Mouse (Mus musculus): ENCODE data around the gene Tmem141.

DNA sequence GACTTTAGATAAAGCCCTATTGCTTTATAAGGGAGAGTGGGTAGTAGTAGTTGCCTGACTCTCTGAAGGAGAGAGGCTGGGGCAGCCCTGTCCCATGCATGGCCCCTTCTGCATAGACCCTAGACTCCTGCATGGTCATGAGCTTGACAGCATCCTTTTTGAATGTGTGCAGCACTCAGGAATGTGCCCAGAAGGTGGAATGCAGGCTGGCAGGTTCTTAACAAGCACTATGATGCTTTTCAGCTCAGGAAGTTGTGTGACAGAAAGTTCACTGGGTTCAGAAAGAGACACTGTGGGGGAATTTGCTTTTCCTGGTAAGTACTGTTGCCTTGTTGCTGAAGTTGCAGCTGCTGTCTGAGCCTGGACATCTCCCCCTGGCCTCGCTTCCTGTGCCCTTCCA lies 32.7 kb upstream of the Tmem141 start:
- TF ChIP-seq GATA1 (IDR thresholded peaks at IDR 0.05; ENCODE audit: borderline replicate concordance, low read length), result no peak
- TF ChIP-seq FLI1 (IDR thresholded peaks at IDR 0.05; ENCODE audit: low read length), result no peak
